Mouse (Mus musculus): ENCODE data around the gene Gm49405. TPM values are rescaled to one million over a fixed set of nuclear protein-coding genes. Genes with fewer than 3 reads are reported as not detected.
"Not testable (repeated sequence)": the region's sequence is repeated elsewhere in the genome, so short reads cannot be mapped to it uniquely, and the experiment has no call there.

Gene Gm49405
- polyA plus RNA-seq, 1 experiment = 4.8 TPM

- Histone ChIP-seq H3K4me3 (replicated peaks; ENCODE audit: insufficient read depth, low read depth, low read length) (no peak overlapping the region), H3K4me1 (ENCODE audit: control insufficient read depth, insufficient read depth, low read length) (peaks cover 11% of the 10 kb centered on the region), H3K27ac (ENCODE audit: insufficient read depth, low read length) (peak overlapping the region; percentile 10; the same call in 1 of the 2 replicates), H3K27me3 (ENCODE audit: control insufficient read depth, insufficient read depth, low read length) (no peaks in the 10 kb centered on the region)
- WGBS = 6% methylated on average over 18 of the region's 18 CpGs
- TF ChIP-seq POLR2A (IDR thresholded peaks at IDR 0.05; ENCODE audit: borderline replicate concordance, insufficient read depth, low read length) (no peak), CTCF (IDR thresholded peaks at IDR 0.05; ENCODE audit: borderline replicate concordance, insufficient read depth, low read depth, low read length) (peak; percentile 86)
- DNase-seq = peak; percentile 86 to 89
Observed at GRCm38 (mm10) chr19:4018743-4019583, 18.5 kb downstream of the Gm49405 start.

- Histone ChIP-seq H3K4me3 (replicated peaks; ENCODE audit: insufficient read depth, low read depth, low read length) (no peak overlapping the region), H3K27me3 (ENCODE audit: control insufficient read depth, insufficient read depth, low read length) (no peaks in the 10 kb centered on the region), H3K4me1 (ENCODE audit: control insufficient read depth, insufficient read depth, low read length) (peaks cover 11% of the 10 kb centered on the region), H3K27ac (ENCODE audit: insufficient read depth, low read length) (no peak overlapping the region)
- no peak for DNase-seq
- TF ChIP-seq POLR2A (IDR thresholded peaks at IDR 0.05; ENCODE audit: borderline replicate concordance, insufficient read depth, low read length) = no peak
- TF ChIP-seq CTCF (IDR thresholded peaks at IDR 0.05; ENCODE audit: borderline replicate concordance, insufficient read depth, low read depth, low read length) = no peak
- WGBS = 81% methylated on average over 7 of the region's 7 CpGs
Observed at GRCm38 (mm10) chr19:4023185-4023584, 22.8 kb downstream of the Gm49405 start.

- no peak for DNase-seq
- H3K27me3 ChIP-seq (ENCODE audit: control insufficient read depth, insufficient read depth, low read length) = no peaks in the 10 kb centered on the region
- H3K27ac ChIP-seq (ENCODE audit: insufficient read depth, low read length) = no peak overlapping the region
- no peaks in the 10 kb centered on the region for H3K4me1 ChIP-seq (ENCODE audit: control insufficient read depth, insufficient read depth, low read length)
- H3K4me3 ChIP-seq (replicated peaks; ENCODE audit: insufficient read depth, low read depth, low read length) = no peak overlapping the region
- TF ChIP-seq POLR2A (IDR thresholded peaks at IDR 0.05; ENCODE audit: borderline replicate concordance, insufficient read depth, low read length) = no peak
- no peak for TF ChIP-seq CTCF (IDR thresholded peaks at IDR 0.05; ENCODE audit: borderline replicate concordance, insufficient read depth, low read depth, low read length)
Observed at GRCm38 (mm10) chr19:4027576-4027975, 27.1 kb downstream of the Gm49405 start.

- peaks cover 6% of the 10 kb centered on the region for H3K4me1 ChIP-seq (ENCODE audit: control insufficient read depth, insufficient read depth, low read length)
- no peak overlapping the region for H3K4me3 ChIP-seq (replicated peaks; ENCODE audit: insufficient read depth, low read depth, low read length)
- no peaks in the 10 kb centered on the region for H3K27me3 ChIP-seq (ENCODE audit: control insufficient read depth, insufficient read depth, low read length)
- WGBS = 63% methylated on average over 7 of the region's 7 CpGs
- no peak for DNase-seq
- TF ChIP-seq CTCF (IDR thresholded peaks at IDR 0.05; ENCODE audit: borderline replicate concordance, insufficient read depth, low read depth, low read length) (no peak), POLR2A (IDR thresholded peaks at IDR 0.05; ENCODE audit: borderline replicate concordance, insufficient read depth, low read length) (no peak)
- H3K27ac ChIP-seq (ENCODE audit: insufficient read depth, low read length) = no peak overlapping the region
Observed at GRCm38 (mm10) chr19:4032668-4033067, 32.2 kb downstream of the Gm49405 start.

GRCm38 (mm10) chr19:4033298-4033697, 32.9 kb downstream of the Gm49405 start:
- H3K4me1 ChIP-seq (ENCODE audit: control insufficient read depth, insufficient read depth, low read length) = peaks cover 6% of the 10 kb centered on the region
- no peaks in the 10 kb centered on the region for H3K27me3 ChIP-seq (ENCODE audit: control insufficient read depth, insufficient read depth, low read length)
- H3K27ac ChIP-seq (ENCODE audit: insufficient read depth, low read length) = no peak overlapping the region
- no peak for DNase-seq
- no peak overlapping the region for H3K4me3 ChIP-seq (replicated peaks; ENCODE audit: insufficient read depth, low read depth, low read length)
- TF ChIP-seq POLR2A (IDR thresholded peaks at IDR 0.05; ENCODE audit: borderline replicate concordance, insufficient read depth, low read length) (no peak), CTCF (IDR thresholded peaks at IDR 0.05; ENCODE audit: borderline replicate concordance, insufficient read depth, low read depth, low read length) (no peak)
- 77% methylated on average over 3 of the region's 3 CpGs for WGBS

GRCm38 (mm10) chr19:4033742-4034141, 33.3 kb downstream of the Gm49405 start:
- no peak overlapping the region for H3K4me3 ChIP-seq (replicated peaks; ENCODE audit: insufficient read depth, low read depth, low read length)
- TF ChIP-seq POLR2A (IDR thresholded peaks at IDR 0.05; ENCODE audit: borderline replicate concordance, insufficient read depth, low read length) (no peak), CTCF (IDR thresholded peaks at IDR 0.05; ENCODE audit: borderline replicate concordance, insufficient read depth, low read depth, low read length) (no peak)
- H3K27ac ChIP-seq (ENCODE audit: insufficient read depth, low read length) = no peak overlapping the region
- DNase-seq = no peak
- no peaks in the 10 kb centered on the region for H3K27me3 ChIP-seq (ENCODE audit: control insufficient read depth, insufficient read depth, low read length)
- H3K4me1 ChIP-seq (ENCODE audit: control insufficient read depth, insufficient read depth, low read length) = peaks cover 6% of the 10 kb centered on the region
- WGBS = 65% methylated on average over 5 of the region's 5 CpGs

GRCm38 (mm10) chr19:4036327-4037045, 36.1 kb downstream of the Gm49405 start:
- DNase-seq = no peak
- TF ChIP-seq CTCF (IDR thresholded peaks at IDR 0.05; ENCODE audit: borderline replicate concordance, insufficient read depth, low read depth, low read length) = no peak
- no peak for TF ChIP-seq POLR2A (IDR thresholded peaks at IDR 0.05; ENCODE audit: borderline replicate concordance, insufficient read depth, low read length)
- no peak overlapping the region for H3K4me3 ChIP-seq (replicated peaks; ENCODE audit: insufficient read depth, low read depth, low read length)
- no peaks in the 10 kb centered on the region for H3K27me3 ChIP-seq (ENCODE audit: control insufficient read depth, insufficient read depth, low read length)
- H3K27ac ChIP-seq (ENCODE audit: insufficient read depth, low read length) = 0 out of 2 replicates have a peak overlapping the region, but pooled peaks have one; percentile 4
- H3K4me1 ChIP-seq (ENCODE audit: control insufficient read depth, insufficient read depth, low read length) = peaks cover 6% of the 10 kb centered on the region
- 54% methylated on average over 12 of the region's 12 CpGs for WGBS

GRCm38 (mm10) chr19:4037154-4037787, 36.8 kb downstream of the Gm49405 start:
- H3K4me1 ChIP-seq (ENCODE audit: control insufficient read depth, insufficient read depth, low read length); DNase-seq; H3K27me3 ChIP-seq (ENCODE audit: control insufficient read depth, insufficient read depth, low read length): not testable (repeated sequence)
- H3K4me3 ChIP-seq (replicated peaks; ENCODE audit: insufficient read depth, low read depth, low read length) = peak overlapping the region; percentile 78
- peak overlapping the region; percentile 47 for H3K27ac ChIP-seq (ENCODE audit: insufficient read depth, low read length)
- WGBS = 20% methylated on average over 8 of the region's 8 CpGs
